Mouse (Mus musculus) brain, adult 10 weeks (tissue): Measurements from ENCODE around the gene Vps9d1. TPM values are rescaled to one million over a fixed set of nuclear protein-coding genes. Genes with fewer than 3 reads are reported as not detected.

Experiments
- polyA plus RNA-seq: library from polyadenylated mRNA; stranded (reverse); fragments of 350-450 nt; fragmentation: Illumina TruSeq; extraction: RNeasy Lipid Tissue Mini Kit (QIAGEN cat#74804); gene quantifications from one replicate; pipeline ENCODE4 v1.2.3, GENCODE M21; 2015; ENCODE audit warnings: low read depth, low replicate concordance

Gene Vps9d1
- polyA plus RNA-seq, result 45.1 TPM

DNA sequence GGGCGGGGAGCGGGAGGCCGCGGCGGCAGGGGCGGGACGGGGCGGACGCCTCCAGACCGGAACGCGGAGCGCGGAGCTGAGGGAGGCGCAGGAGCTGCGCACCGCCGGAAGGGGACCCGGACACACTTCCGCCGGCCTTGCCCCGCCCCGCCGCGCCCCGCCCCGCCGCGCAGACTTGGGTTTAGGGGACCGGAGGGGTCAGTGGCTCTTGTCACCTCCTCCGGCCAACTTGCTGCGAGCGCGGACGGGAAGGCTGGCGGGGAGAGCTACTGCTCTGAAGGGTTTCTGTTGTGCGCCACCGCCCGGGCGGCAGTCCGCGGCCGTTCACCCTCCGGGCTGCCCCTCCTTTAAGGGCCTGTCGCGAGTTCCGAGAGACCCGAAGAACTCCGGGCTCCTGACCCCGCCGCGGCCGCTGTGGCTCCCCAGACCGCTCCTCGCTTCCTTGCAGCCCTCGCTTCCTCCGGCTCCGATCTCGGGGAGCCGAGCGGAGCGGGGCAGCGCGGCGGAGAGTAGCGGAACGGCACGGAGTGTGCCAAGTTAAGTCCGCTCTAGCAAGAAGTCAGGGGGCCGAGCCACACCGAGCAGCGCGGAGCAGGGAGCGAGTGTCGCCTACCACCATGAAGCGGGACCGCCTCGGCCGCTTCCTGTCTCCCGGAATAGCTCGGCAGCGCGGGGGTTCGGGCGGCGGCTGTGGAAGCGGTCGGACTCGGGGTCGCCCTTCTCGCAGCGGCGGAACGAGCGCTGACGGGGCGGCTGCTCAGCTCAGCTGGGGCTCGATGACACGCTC lies at the start of gene Vps9d1, which contains the start of gene Zfp276:
Gene Vps9d1, minus strand, starts transcription at position 250 of the 787 bp plus-strand sequence.
Gene Zfp276, plus strand, starts transcription at position 97 of the 787 bp plus-strand sequence.

DNA sequence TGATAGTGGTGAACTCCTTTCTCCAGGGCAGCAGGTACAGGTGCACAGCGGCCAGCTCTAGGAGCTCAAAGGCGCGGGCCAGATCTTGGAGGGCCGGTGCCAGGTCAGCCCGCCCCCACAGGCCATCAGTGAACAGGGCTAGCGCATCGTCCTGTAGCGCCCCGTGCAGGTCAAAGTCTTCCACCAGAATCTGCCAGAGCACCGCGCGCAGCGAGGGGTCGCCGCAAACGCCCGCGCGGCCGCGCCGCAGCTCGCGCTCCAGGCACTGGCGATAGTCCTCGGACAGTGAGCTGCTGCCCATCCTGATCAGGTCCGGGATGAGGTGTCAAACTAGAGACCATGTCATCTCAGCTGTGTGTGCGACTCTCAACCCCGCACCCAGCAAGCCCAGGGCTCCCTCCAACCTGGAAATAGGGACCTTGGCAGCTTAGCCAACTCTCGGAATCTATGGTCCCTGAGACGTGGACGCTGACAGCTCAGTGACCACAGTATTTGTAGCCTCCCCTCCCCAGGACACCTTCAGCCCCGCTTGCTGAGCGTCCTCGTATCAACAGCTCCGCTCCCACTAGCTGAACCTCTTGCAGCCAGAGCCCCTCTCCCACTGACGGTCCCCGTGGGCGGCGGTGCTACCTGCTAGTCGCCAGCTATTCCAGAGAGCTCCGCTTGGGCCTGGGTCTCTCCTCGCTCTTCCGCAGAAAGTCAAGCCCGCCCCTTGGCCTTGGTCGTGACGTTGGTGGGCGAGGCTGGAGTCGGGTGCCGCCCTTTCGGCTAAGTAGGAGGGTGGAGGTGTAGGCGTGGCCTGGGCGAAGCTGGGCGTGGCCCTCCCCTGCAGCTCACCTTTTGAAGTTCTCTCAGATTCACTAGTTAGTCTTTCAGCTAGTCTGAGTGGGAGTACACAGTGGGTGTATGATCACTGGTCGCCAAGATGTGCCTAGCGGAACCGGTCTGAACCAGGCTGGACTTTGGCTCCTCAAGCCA lies 18.3 kb downstream of the Vps9d1 start, which contains the start of gene Spata2l:
Gene Spata2l, minus strand, starts transcription at position 714 of the 978 bp plus-strand sequence.

DNA sequence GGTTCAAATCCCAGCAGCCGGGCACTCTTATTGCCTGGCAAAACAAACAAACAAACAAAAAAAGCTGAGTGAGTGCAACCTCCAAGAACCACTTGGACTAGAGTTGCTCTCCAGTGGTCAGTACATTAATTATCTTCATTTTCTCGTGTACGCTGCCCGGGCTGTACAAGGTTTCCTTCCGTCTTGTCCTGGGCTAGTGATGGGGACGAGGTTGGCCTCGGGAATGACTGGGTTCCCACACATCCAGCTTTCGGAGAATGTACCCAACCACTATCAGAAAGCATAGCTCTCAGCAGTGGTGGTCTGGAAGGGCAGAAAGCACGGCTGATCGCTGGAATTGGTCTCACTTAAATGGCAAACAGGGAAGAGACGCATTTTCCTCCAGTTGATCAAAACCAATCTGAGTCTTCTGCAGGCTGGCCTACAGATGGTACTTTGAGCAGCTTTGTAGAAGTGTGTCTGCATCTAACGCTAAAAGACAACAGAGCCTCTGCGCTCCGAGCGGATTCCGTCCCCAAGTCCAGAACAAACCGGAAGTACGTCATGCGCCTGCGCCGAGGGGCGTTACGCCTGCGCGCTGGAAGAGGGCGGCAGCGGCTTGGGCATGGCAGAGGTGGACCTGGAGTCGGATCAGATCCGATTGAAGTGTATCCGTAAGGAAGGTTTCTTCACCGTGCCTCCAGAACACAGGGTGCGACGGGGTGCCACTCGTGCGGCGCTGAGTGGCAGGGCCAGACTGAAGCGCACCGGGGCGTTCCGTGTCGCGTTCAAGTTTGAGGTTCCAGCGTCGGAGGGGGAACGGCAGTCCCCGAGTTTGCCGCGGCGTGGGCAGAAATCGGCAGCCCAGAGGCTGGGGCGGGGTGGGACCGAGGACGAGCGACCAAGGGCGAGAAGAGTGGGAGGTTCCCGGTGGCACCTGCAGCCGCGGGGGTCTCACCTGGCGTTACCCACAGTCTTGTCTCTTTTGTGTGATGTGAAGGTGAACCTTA lies 29.6 kb downstream of the Vps9d1 start, which contains the start of gene Cdk10:
Gene Cdk10, plus strand, starts transcription at position 565 of the 989 bp plus-strand sequence.

DNA sequence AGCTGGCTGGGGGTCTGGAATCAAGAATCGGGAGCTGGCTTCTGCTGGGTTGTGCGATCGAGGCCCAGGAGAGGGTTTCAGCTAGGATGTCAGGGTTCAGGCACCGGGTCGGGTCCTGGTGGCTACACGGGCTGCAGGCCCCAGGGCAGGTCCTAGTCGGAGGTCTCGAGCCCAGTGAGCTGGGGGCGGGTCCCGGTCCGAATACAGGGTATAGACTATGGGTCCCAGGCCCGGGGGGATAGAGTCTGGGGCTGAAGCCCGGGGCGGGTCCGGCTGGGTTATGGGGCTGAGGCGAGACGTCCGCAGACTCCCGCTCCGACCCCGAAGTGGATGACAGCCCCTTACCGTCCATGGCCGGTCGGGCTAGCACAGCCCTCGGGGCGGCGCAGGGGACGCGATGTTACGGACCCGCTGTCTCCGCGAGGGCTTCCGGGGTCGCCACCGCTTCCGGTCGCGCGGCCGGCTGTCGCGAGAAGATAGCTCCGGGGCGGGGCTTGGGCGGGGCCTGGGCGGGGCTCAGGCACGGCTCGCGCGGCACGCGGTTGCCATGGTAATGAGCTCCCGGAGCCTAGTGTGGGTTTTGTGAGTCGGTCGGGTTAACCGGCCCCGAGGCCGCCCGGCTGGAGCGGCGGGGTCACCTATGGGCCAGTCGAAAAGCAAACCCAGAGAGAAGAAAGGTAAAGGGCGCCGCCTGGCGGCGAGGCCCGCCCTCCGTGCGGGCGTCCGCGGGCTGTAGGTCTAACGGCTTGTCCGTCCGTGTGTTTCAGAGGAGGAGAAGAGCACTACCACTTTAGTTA lies 41.6 kb downstream of the Vps9d1 start, which contains the start of the genes Chmp1a and Spata33:
Gene Chmp1a, minus strand, starts transcription at position 443 of the 797 bp plus-strand sequence.
Gene Spata33, plus strand, starts transcription at position 512 of the 797 bp plus-strand sequence.

Other genes with a start within 250 kb of the Vps9d1 start
- 87.1 TPM for gene Ankrd11, start 212.1 kb downstream of the Vps9d1 start, polyA plus RNA-seq
- 54.6 TPM for gene Spg7, start 191.4 kb downstream of the Vps9d1 start, polyA plus RNA-seq
- gene Rpl13, start 152.0 kb downstream of the Vps9d1 start, polyA plus RNA-seq, result 765 TPM
- 68.1 TPM for gene Cpne7, start 137.0 kb downstream of the Vps9d1 start, polyA plus RNA-seq
- gene Sult5a1, start 96.0 kb downstream of the Vps9d1 start, polyA plus RNA-seq, result 0.31 TPM
- gene Dpep1, start 68.1 kb downstream of the Vps9d1 start, polyA plus RNA-seq, result 0.67 TPM
- gene Chmp1a, start 41.6 kb downstream of the Vps9d1 start, polyA plus RNA-seq, result 109 TPM
- gene Spata33, start 41.5 kb downstream of the Vps9d1 start, polyA plus RNA-seq, result 7.8 TPM
- gene Cdk10, start 29.5 kb downstream of the Vps9d1 start, polyA plus RNA-seq, result 98.4 TPM
- gene Spata2l, start 18.1 kb downstream of the Vps9d1 start, polyA plus RNA-seq, result 35.3 TPM
- 15.7 TPM for gene Zfp276, start 153 bp downstream of the Vps9d1 start, polyA plus RNA-seq
- 3.4 TPM for gene Fanca, start 64.2 kb upstream of the Vps9d1 start, polyA plus RNA-seq
- gene Spire2, start 78.4 kb upstream of the Vps9d1 start, polyA plus RNA-seq, result 18.7 TPM
- 576 TPM for gene Tcf25, start 119.4 kb upstream of the Vps9d1 start, polyA plus RNA-seq
- not detected for gene Mc1r, start 152.8 kb upstream of the Vps9d1 start, polyA plus RNA-seq
- 447 TPM for gene Tubb3, start 157.1 kb upstream of the Vps9d1 start, polyA plus RNA-seq
- 41.9 TPM for gene Def8, start 169.2 kb upstream of the Vps9d1 start, polyA plus RNA-seq
- gene Afg3l1, start 223.6 kb upstream of the Vps9d1 start, polyA plus RNA-seq, result 16.0 TPM